Mouse (Mus musculus) gastrocnemius, postnatal 36 days (tissue): Measurements from ENCODE around the gene Zfp993. TPM values are rescaled to one million over a fixed set of nuclear protein-coding genes. Genes with fewer than 3 reads are reported as not detected.
"Not testable (repeated sequence)": the region's sequence is repeated elsewhere in the genome, so short reads cannot be mapped to it uniquely, and the experiment has no call there.

ENCODE experiments used
- DNase-seq, 2 experiments: peaks; one replicate each; pipeline ENCODE4 v3.0.0; 2022
- intact Hi-C: fragments of 180-260 bp; cut with DNase I; formaldehyde crosslinking; loops from one replicate; pipeline ENCODE4 v1.15.1; 2025
- long read RNA-seq, 2 experiments: library from polyadenylated mRNA; stranded (forward); transcript quantifications; one replicate each; pipeline ENCODE4 v2.0.0; 2021
- total RNA-seq, 2 experiments: library from RNA; stranded (reverse); gene quantifications; 2 replicates each; pipeline ENCODE4 v1.2.3; 2021

The Zfp993 gene
- 1 to 10 TPM in 1 of 2 experiments, under 1 TPM in 1; 0.74 to 2.9 TPM for total RNA-seq
- long read RNA-seq, experiment 1 = 0 reads
- long read RNA-seq, experiment 2, partial matches to known transcripts = 0 of 2 reads
- long read RNA-seq, experiment 2, other reads (novel, unspliced or antisense) = 2 of 2 reads

DNA sequence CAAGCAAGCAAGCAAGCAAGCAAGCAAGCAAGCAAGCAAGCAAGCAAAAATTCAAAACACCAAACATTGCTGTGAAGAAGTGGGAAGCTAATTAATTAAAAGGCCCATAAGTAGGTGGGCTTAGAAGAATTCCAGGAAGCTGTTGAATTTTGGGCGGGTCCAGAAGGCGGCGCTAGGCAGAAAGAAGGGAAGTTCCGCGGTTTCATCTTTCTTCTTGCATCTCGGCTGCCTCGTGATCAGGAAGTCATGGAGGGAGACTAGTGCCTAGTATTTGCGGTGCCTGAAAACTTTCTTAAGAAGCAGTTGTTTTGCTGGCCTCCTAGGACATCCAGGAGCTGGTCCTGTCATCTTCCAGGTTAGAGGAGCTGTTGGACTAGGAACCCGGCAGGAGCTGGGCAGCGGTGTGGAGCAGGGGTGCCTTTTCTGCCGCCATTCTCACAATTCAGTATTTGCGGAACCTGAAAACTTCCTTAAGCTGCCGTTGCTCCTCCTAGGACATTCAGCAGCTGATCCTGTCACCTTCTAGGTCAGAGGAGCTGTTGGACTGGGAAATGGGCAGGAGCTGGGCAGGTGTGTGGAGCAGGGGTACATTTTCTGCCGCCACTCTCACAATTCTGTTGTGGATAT, at the start of gene Zfp993:
TSS of gene Zfp993 (plus strand) at position 188 of the 627 bp plus-strand sequence.
- intact Hi-C loops, DNase-seq: not testable (repeated sequence)

GRCm38 (mm10) chr4:146579905-146580873, 30.6 kb upstream of the Zfp993 start:
- DNase-seq, intact Hi-C loops: not testable (repeated sequence)

GRCm38 (mm10) chr4:146603578-146604399, 7.0 kb upstream of the Zfp993 start:
- intact Hi-C loops, DNase-seq: not testable (repeated sequence)

DNA sequence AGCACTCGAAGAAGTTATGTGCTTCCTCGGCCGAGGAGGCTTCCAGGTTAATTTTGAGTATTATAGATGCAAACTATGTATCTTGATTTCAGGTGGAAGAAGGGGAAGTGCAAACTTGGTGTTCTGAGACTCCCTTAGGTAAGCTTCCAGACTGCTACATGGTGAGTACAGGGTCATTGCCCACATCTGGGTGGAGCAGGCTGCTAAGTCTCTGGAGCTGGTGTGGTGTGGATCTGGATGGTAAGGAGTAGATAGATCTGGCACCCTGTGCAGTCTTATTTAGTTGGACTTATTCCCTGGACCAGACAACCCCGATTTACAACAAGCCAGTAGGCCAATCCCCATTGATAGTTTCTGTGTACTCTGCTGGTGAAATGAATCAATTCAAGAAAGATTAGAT, 33.6 kb downstream of the Zfp993 start:
- intact Hi-C loops, DNase-seq: not testable (repeated sequence)

DNA sequence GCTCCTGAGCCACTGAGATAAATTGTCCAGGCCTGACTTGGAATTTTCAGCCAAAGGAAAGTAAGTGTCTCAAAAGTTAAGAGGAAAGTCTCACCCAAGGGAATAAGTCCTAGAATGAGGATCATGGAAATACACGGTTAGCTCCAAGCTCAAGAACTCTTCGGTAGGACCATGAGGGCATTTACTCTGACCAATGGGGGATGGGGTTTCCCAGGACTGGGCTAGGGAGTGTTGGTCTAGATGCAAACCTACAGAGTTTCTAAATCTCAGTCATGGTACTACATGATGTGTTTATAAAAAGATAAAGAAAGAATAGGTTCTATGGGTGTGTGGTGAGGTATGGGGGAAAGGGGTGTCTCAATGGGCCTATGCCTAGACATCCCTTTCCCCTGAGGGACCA, 38.9 kb downstream of the Zfp993 start:
- DNase-seq, intact Hi-C loops: not testable (repeated sequence)

DNA sequence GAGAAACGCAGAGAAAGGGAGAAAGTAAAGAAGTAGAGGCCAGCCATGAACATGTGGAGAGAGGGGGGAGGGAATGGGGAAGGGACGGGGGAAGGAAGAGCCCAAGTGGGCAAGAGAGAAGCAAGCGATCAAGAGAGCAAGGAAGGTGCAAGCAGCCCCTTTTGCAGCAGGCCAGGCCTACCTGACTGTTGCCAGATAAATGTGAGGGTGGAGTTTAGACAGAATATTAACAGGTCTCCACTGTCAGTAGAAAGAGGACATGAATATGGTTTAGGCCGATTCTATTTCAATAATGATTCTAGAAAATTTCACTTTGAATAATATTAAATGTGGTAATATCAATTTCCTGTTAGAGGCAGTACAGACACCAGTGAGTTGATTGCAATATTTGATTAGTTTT, 39.4 kb downstream of the Zfp993 start:
- intact Hi-C loops, DNase-seq: not testable (repeated sequence)

- DNase-seq, intact Hi-C loops: not testable (repeated sequence)
Measured at GRCm38 (mm10) chr4:146650639-146651038, 39.9 kb downstream of the Zfp993 start.

Other genes starting within 250 kb of the Zfp993 start
- under 1 TPM; 0.62 to 0.64 TPM for gene Zfp992, start 161.9 kb upstream of the Zfp993 start, total RNA-seq
- under 1 TPM; 0.12 to 0.18 TPM for gene Zfp981, start 108.9 kb upstream of the Zfp993 start, total RNA-seq